Mouse (Mus musculus): Measurements from ENCODE around the gene Mogs. TPM values are rescaled to one million over a fixed set of nuclear protein-coding genes. Genes with fewer than 3 reads are reported as not detected.
A peak's percentile ranks its signal among the peaks of the same experiment; 100 is the strongest.

Mogs gene
- total and polyA plus RNA-seq, 2 experiments from 2014 or later: 7.9 to 28.1 TPM

DNA sequence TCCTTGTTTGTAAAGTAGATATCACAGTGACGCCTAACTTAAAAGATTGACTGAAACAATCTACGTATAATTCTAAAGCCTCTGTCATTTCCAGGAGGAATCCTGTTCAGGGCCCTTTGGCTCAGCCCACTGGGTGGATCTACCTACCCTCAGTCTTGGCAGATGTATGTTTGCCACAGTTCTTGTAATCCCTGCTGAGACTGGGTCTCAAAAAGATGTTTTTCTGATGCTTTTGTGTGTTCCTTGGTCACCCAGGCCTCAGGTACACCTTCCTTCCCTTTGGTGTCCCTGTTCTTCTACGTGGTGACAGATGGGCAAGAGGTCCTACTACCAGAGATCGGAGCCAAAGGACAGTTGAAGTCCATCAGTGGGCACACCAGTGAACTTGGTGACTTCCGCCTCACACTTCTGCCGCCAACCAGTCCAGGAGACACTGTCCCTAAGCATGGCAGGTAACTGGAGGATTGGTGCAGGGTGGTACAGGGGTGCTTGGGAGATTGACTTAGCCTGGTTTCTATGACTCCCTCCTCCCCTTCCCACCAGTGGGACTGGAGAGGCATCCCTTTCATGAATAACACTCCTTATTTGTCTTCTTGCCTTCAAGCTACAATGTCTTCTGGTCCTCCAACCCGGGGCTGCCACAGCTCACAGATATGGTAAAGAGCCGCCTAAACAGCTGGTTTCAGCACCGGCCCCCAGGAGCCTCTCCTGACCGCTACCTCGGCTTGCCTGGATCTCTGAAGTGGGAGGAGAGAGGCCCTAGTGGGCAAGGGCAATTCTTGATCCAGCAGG, 1.3 kb downstream of the Mogs start:
- Histone ChIP-seq H3K4me3 (ENCODE audit: low read depth, low read length) (peak overlapping the region; percentile 64), H3K36me3 (replicated peaks; ENCODE audit: control insufficient read depth, insufficient read depth, low read length) (peaks cover 15% of the 10 kb centered on the region), H3K4me2 (ENCODE audit: low read depth, low read length) (peak overlapping the region; percentile 84), H3K9me3 (replicated peaks; ENCODE audit: control insufficient read depth, low read length) (no peaks in the 10 kb centered on the region), H3K27me3 (ENCODE audit: control insufficient read depth, insufficient read depth, low read length) (no peaks in the 10 kb centered on the region), H3K9ac (replicated peaks; ENCODE audit: low read depth, low read length) (peak overlapping the region; percentile 61), H3K27ac (ENCODE audit: low read depth) (no peak overlapping the region), H3K4me1 (ENCODE audit: control insufficient read depth, insufficient read depth) (peaks cover 15% of the 10 kb centered on the region)
- 69% methylated on average over 11 of the region's 11 CpGs for WGBS
- TF ChIP-seq CTCF (IDR thresholded peaks at IDR 0.05; ENCODE audit: low read depth) (no peak), EP300 (IDR thresholded peaks at IDR 0.05; ENCODE audit: low read depth) (no peak)
- DNase-seq (ENCODE audit: low spot score) (no peak), ATAC-seq (ENCODE audit: insufficient read depth, low read depth) (no peak)

DNA sequence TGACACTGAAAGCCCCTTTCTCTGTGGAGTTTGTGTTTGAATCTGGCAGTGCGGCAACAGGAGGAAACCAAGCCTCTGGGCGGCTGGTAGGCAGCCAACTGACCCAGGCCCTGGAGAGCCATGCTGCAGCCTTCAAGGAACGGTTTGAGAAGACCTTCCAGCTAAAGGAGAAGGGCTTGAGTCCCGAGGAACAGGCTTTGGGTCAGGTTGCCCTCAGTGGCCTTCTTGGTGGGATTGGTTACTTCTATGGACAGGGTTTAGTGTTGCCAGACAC, 1.8 kb downstream of the Mogs start:
- no peak overlapping the region for H3K9ac ChIP-seq (replicated peaks; ENCODE audit: low read depth, low read length)
- DNase-seq (ENCODE audit: low spot score) (no peak), ATAC-seq (ENCODE audit: insufficient read depth, low read depth) (no peak)
- H3K4me3 ChIP-seq (ENCODE audit: low read depth, low read length): no peak overlapping the region
- peaks cover 14% of the 10 kb centered on the region; the same call in 1 of the 2 replicates for H3K4me1 ChIP-seq (ENCODE audit: control insufficient read depth, insufficient read depth)
- 90% methylated on average over 4 of the region's 4 CpGs for WGBS
- no peak overlapping the region for H3K27ac ChIP-seq (ENCODE audit: low read depth)
- H3K4me2 ChIP-seq (ENCODE audit: low read depth, low read length): no peak overlapping the region
- H3K27me3 ChIP-seq (ENCODE audit: control insufficient read depth, insufficient read depth, low read length): no peaks in the 10 kb centered on the region
- H3K36me3 ChIP-seq (replicated peaks; ENCODE audit: control insufficient read depth, insufficient read depth, low read length): peaks cover 15% of the 10 kb centered on the region
- no peaks in the 10 kb centered on the region for H3K9me3 ChIP-seq (replicated peaks; ENCODE audit: control insufficient read depth, low read length)
- TF ChIP-seq EP300 (IDR thresholded peaks at IDR 0.05; ENCODE audit: low read depth) (no peak), CTCF (IDR thresholded peaks at IDR 0.05; ENCODE audit: low read depth) (no peak)

DNA sequence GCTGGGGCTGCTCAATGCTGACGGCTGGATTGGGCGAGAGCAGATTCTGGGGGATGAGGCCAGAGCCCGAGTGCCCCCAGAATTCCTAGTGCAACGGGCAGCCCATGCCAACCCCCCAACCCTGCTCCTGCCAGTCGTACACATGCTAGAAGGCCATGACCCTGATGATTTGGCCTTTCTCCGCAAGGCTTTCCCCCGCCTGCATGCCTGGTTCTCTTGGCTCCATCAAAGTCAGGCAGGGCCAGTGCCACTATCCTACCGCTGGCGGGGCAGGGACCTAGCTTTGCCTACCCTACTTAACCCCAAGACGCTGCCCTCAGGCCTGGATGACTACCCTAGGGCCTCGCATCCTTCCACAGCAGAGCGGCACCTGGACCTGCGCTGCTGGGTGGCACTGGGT, 2.3 kb downstream of the Mogs start:
- no peak overlapping the region for H3K4me3 ChIP-seq (ENCODE audit: low read depth, low read length)
- no peak for ATAC-seq (ENCODE audit: insufficient read depth, low read depth)
- TF ChIP-seq CTCF (IDR thresholded peaks at IDR 0.05; ENCODE audit: low read depth): no peak

DNA sequence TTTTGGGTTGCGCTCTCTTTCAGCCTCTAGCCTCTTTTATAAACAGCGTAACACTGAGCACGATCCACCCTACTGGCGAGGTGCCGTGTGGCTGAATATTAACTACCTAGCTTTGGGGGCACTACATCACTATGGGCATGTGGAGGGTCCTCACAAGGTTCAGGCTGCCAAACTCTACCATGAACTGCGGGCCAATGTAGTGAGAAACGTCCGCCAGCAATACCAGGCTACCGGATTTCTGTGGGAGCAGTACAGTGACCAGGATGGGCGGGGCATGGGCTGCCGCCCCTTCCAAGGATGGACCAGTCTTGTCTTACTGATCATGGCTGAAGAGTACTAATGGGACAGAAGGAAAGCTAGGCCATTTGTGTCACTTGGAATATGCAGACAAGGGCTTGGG, 3.1 kb downstream of the Mogs start:
- no peaks in the 10 kb centered on the region for H3K9me3 ChIP-seq (replicated peaks; ENCODE audit: control insufficient read depth, low read length)
- 79% methylated on average over 11 of the region's 11 CpGs for WGBS
- H3K36me3 ChIP-seq (replicated peaks; ENCODE audit: control insufficient read depth, insufficient read depth, low read length): peaks cover 15% of the 10 kb centered on the region
- no peak overlapping the region for H3K4me3 ChIP-seq (ENCODE audit: low read depth, low read length)
- DNase-seq (ENCODE audit: low spot score) (no peak), ATAC-seq (ENCODE audit: insufficient read depth, low read depth) (no peak)
- H3K9ac ChIP-seq (replicated peaks; ENCODE audit: low read depth, low read length): no peak overlapping the region
- no peak overlapping the region for H3K27ac ChIP-seq (ENCODE audit: low read depth)
- TF ChIP-seq CTCF (IDR thresholded peaks at IDR 0.05; ENCODE audit: low read depth) (no peak), EP300 (IDR thresholded peaks at IDR 0.05; ENCODE audit: low read depth) (no peak)
- peaks cover 18% of the 10 kb centered on the region; the same call in 1 of the 2 replicates for H3K4me1 ChIP-seq (ENCODE audit: control insufficient read depth, insufficient read depth)
- H3K4me2 ChIP-seq (ENCODE audit: low read depth, low read length): no peak overlapping the region
- no peaks in the 10 kb centered on the region for H3K27me3 ChIP-seq (ENCODE audit: control insufficient read depth, insufficient read depth, low read length)

More for the DNA sequence above, 2.3 kb downstream of the Mogs start:
- peaks cover 18% of the 10 kb centered on the region; the same call in 1 of the 2 replicates for H3K4me1 ChIP-seq (ENCODE audit: control insufficient read depth, insufficient read depth)
- H3K9me3 ChIP-seq (replicated peaks; ENCODE audit: control insufficient read depth, low read length): no peaks in the 10 kb centered on the region
- WGBS: 91% methylated on average over 13 of the region's 13 CpGs
- no peak for DNase-seq (ENCODE audit: low spot score)
- H3K27me3 ChIP-seq (ENCODE audit: control insufficient read depth, insufficient read depth, low read length): no peaks in the 10 kb centered on the region
- no peak overlapping the region for H3K4me2 ChIP-seq (ENCODE audit: low read depth, low read length)
- H3K9ac ChIP-seq (replicated peaks; ENCODE audit: low read depth, low read length): no peak overlapping the region
- no peak overlapping the region for H3K27ac ChIP-seq (ENCODE audit: low read depth)
- peaks cover 15% of the 10 kb centered on the region for H3K36me3 ChIP-seq (replicated peaks; ENCODE audit: control insufficient read depth, insufficient read depth, low read length)

DNA sequence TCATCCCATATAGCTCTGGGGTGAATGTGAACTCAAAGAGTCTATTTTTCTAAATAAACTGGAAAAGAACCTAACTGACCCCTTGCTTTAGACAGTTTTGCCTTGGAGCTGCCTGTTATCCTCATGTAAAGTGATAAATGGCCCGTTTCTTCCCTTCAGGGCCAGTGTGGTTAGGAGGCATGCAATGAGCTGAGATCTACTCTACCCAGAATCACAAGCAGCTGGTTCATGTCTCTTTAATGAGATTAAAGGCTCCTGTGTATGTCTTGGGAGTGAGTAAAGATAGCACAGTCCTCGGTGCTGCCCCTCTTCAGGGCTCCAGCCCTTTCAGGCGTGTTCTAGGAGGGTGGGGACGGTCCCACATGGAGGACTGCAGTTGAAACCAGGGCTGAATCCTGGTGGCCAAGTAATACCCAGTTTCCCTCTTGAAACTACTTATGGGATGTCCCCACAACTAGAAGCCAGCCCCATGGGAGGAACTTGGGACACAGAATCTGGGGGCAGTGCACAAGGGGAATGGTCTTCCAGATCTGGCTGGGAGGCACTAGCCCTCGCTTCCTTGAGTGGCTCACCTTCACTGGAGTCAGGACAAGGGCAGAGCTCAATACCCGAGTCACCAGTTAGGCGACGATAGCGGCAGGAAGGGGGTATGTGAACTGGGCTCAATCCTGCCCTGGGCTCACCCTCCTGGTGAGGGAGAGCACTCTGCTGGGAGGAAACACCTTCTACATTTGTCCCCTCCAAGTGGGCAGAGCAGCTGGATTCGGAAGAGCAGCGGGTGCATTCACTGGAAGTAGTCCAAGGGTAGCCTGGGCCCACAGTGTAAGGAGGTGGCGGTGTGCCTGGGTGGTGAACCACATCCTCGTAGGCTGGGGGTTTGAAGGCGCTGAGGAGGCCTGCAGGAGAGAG, 3.8 kb downstream of the Mogs start:
- Histone ChIP-seq H3K4me2 (ENCODE audit: low read depth, low read length) (no peak overlapping the region), H3K9ac (replicated peaks; ENCODE audit: low read depth, low read length) (no peak overlapping the region), H3K27ac (ENCODE audit: low read depth) (no peak overlapping the region), H3K27me3 (ENCODE audit: control insufficient read depth, insufficient read depth, low read length) (no peaks in the 10 kb centered on the region), H3K36me3 (replicated peaks; ENCODE audit: control insufficient read depth, insufficient read depth, low read length) (peaks cover 15% of the 10 kb centered on the region), H3K4me1 (ENCODE audit: control insufficient read depth, insufficient read depth) (peaks cover 21% of the 10 kb centered on the region), H3K4me3 (ENCODE audit: low read depth, low read length) (no peak overlapping the region), H3K9me3 (replicated peaks; ENCODE audit: control insufficient read depth, low read length) (no peaks in the 10 kb centered on the region)
- TF ChIP-seq EP300 (IDR thresholded peaks at IDR 0.05; ENCODE audit: low read depth) (no peak), CTCF (IDR thresholded peaks at IDR 0.05; ENCODE audit: low read depth) (no peak)
- no peak for DNase-seq (ENCODE audit: low spot score)
- ATAC-seq (ENCODE audit: insufficient read depth, low read depth): no peak
- 73% methylated on average over 14 of the region's 14 CpGs for WGBS

Data from heart, postnatal 0 days (tissue).